Mouse (Mus musculus): Measurements from ENCODE around the gene Gm28363.
"Not testable (repeated sequence)": the region's sequence is repeated elsewhere in the genome, so short reads cannot be mapped to it uniquely, and the experiment has no call there.

Gene Gm28363

GRCm38 (mm10) chr1:117696831-117697230 lies at the start of gene Gm28363:
Gene Gm28363, plus strand, starts transcription at chr1:117697131.
- not testable (repeated sequence) for DNase-seq

DNA sequence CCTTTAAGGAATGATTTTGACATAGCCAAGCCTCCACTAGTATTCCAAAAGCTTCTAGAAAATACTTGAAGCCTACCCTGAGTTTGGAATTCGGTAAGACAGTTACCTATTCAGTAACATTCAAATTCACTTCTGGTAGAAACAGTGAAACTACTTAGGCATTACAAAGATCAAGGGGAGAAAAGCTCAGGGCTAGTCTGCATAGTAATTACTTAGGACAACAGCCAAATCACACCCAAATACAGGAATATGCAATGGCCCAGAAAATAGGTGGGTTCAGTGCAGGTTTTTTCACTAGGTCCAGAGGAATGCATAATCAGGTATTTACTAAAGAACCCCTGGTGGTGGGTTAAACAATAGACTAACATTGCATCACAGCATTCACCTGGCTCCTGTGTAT lies 46.7 kb upstream of the Gm28363 start:
- not testable (repeated sequence) for DNase-seq

All from lung, postnatal 36 days (tissue).